Mouse (Mus musculus): ENCODE measurements at regions not wholly inside any gene's neighbourhood (a gene's known extent, or its start where the extent isn't known, plus 50 kb on each side); places are given as distances from the start of the nearest gene placed in this dataset.
"Not testable (repeated sequence)": the region's sequence is repeated elsewhere in the genome, so short reads cannot be mapped to it uniquely, and the experiment has no call there.

- H3K9me3 ChIP-seq; H3K27ac ChIP-seq (replicated peaks); H3K4me1 ChIP-seq; H3K9ac ChIP-seq; H3K36me3 ChIP-seq; ATAC-seq (ENCODE audit: extremely low read depth, insufficient number of reproducible peaks, low FRiP score, low TSS enrichment): not testable (repeated sequence)
- peak overlapping the region; percentile 45 for H3K4me2 ChIP-seq
- WGBS: 1% methylated on average over 23 of the region's 52 CpGs
- peak overlapping the region; percentile 26 for H3K4me3 ChIP-seq
- H3K27me3 ChIP-seq (replicated peaks): peaks cover 16% of the 10 kb centered on the region
Measured at GRCm38 (mm10) chr17:6489926-6490564, 60.1 kb downstream of the Dynlt1b start.

GRCm38 (mm10) chr17:6490565-6490935, 60.6 kb downstream of the Dynlt1b start:
- H3K4me3 ChIP-seq; H3K4me1 ChIP-seq; H3K4me2 ChIP-seq; H3K36me3 ChIP-seq; ATAC-seq (ENCODE audit: extremely low read depth, insufficient number of reproducible peaks, low FRiP score, low TSS enrichment); H3K9me3 ChIP-seq; H3K9ac ChIP-seq; H3K27ac ChIP-seq (replicated peaks): not testable (repeated sequence)
- no CpG with 5 or more reads among the region's 15 CpGs for WGBS
- H3K27me3 ChIP-seq (replicated peaks): peaks cover 16% of the 10 kb centered on the region

- H3K4me1 ChIP-seq; H3K27ac ChIP-seq (replicated peaks): not testable (repeated sequence)
Measured at GRCm38 (mm10) chr17:6492501-6492900, 62.6 kb downstream of the Dynlt1b start.

GRCm38 (mm10) chr17:6492950-6493349, 63.0 kb downstream of the Dynlt1b start:
- Histone ChIP-seq H3K4me3 (peak overlapping the region; percentile 23; the same call in 1 of the 2 replicates), H3K4me2 (peak overlapping the region; percentile 46)
- WGBS: 29% methylated on average over 23 of the region's 23 CpGs

More at GRCm38 (mm10) chr17:6492501-6492900, 62.6 kb downstream of the Dynlt1b start:
- peaks cover 16% of the 10 kb centered on the region for H3K27me3 ChIP-seq (replicated peaks)
- H3K9ac ChIP-seq; ATAC-seq (ENCODE audit: extremely low read depth, insufficient number of reproducible peaks, low FRiP score, low TSS enrichment); H3K9me3 ChIP-seq; H3K36me3 ChIP-seq: not testable (repeated sequence)
- peak overlapping the region; percentile 46 for H3K4me2 ChIP-seq
- 24% methylated on average over 19 of the region's 19 CpGs for WGBS
- H3K4me3 ChIP-seq: 0 out of 2 replicates have a peak overlapping the region, but pooled peaks have one; percentile 3

GRCm38 (mm10) chr17:6496491-6496890, 66.6 kb downstream of the Dynlt1b start:
- H3K4me1 ChIP-seq; H3K4me3 ChIP-seq; H3K9me3 ChIP-seq; H3K27ac ChIP-seq (replicated peaks); H3K36me3 ChIP-seq; H3K9ac ChIP-seq; ATAC-seq (ENCODE audit: extremely low read depth, insufficient number of reproducible peaks, low FRiP score, low TSS enrichment); H3K27me3 ChIP-seq (replicated peaks); H3K4me2 ChIP-seq: not testable (repeated sequence)
- 81% methylated on average over 9 of the region's 9 CpGs for whole genome bisulfite sequencing

More at GRCm38 (mm10) chr17:6492950-6493349, 63.0 kb downstream of the Dynlt1b start:
- H3K36me3 ChIP-seq; ATAC-seq (ENCODE audit: extremely low read depth, insufficient number of reproducible peaks, low FRiP score, low TSS enrichment); H3K9me3 ChIP-seq; H3K27ac ChIP-seq (replicated peaks); H3K4me1 ChIP-seq; H3K9ac ChIP-seq: not testable (repeated sequence)
- peaks cover 16% of the 10 kb centered on the region for H3K27me3 ChIP-seq (replicated peaks)

- not testable (repeated sequence) for H3K9me3 ChIP-seq; H3K4me1 ChIP-seq; H3K36me3 ChIP-seq; H3K9ac ChIP-seq; H3K27ac ChIP-seq (replicated peaks); H3K4me2 ChIP-seq; ATAC-seq (ENCODE audit: extremely low read depth, insufficient number of reproducible peaks, low FRiP score, low TSS enrichment); H3K27me3 ChIP-seq (replicated peaks); H3K4me3 ChIP-seq
- 75% methylated on average over 4 of the region's 6 CpGs for whole genome bisulfite sequencing
Measured at GRCm38 (mm10) chr17:6502676-6503075, 72.8 kb downstream of the Dynlt1b start.

GRCm38 (mm10) chr17:6505896-6506295, 76.0 kb downstream of the Dynlt1b start:
- 72% methylated on average over 6 of the region's 6 CpGs for WGBS
- not testable (repeated sequence) for H3K4me1 ChIP-seq; H3K4me2 ChIP-seq; H3K9me3 ChIP-seq; H3K9ac ChIP-seq; H3K4me3 ChIP-seq; ATAC-seq (ENCODE audit: extremely low read depth, insufficient number of reproducible peaks, low FRiP score, low TSS enrichment); H3K27me3 ChIP-seq (replicated peaks); H3K36me3 ChIP-seq; H3K27ac ChIP-seq (replicated peaks)

- H3K4me1 ChIP-seq; H3K4me3 ChIP-seq; H3K9ac ChIP-seq; H3K4me2 ChIP-seq; H3K9me3 ChIP-seq; H3K36me3 ChIP-seq; ATAC-seq (ENCODE audit: extremely low read depth, insufficient number of reproducible peaks, low FRiP score, low TSS enrichment); H3K27ac ChIP-seq (replicated peaks); H3K27me3 ChIP-seq (replicated peaks): not testable (repeated sequence)
- WGBS: 77% methylated on average over 5 of the region's 8 CpGs
Measured at GRCm38 (mm10) chr17:6515128-6515527, 85.2 kb downstream of the Dynlt1b start.

GRCm38 (mm10) chr17:6519107-6519506, 82.4 kb upstream of the Dynlt1c start:
- not testable (repeated sequence) for H3K4me1 ChIP-seq; H3K36me3 ChIP-seq; H3K4me2 ChIP-seq; ATAC-seq (ENCODE audit: extremely low read depth, insufficient number of reproducible peaks, low FRiP score, low TSS enrichment); H3K27ac ChIP-seq (replicated peaks); H3K4me3 ChIP-seq; H3K9ac ChIP-seq; H3K27me3 ChIP-seq (replicated peaks); H3K9me3 ChIP-seq
- 68% methylated on average over 6 of the region's 6 CpGs for WGBS

- not testable (repeated sequence) for H3K36me3 ChIP-seq; H3K4me1 ChIP-seq; H3K9me3 ChIP-seq; H3K9ac ChIP-seq; H3K4me3 ChIP-seq; H3K4me2 ChIP-seq; H3K27ac ChIP-seq (replicated peaks); ATAC-seq (ENCODE audit: extremely low read depth, insufficient number of reproducible peaks, low FRiP score, low TSS enrichment); H3K27me3 ChIP-seq (replicated peaks)
- 79% methylated on average over 2 of the region's 2 CpGs for WGBS
Measured at GRCm38 (mm10) chr17:6520001-6520400, 81.5 kb upstream of the Dynlt1c start.

- not testable (repeated sequence) for H3K4me2 ChIP-seq; H3K9ac ChIP-seq; H3K27me3 ChIP-seq (replicated peaks); H3K9me3 ChIP-seq; H3K4me3 ChIP-seq; H3K27ac ChIP-seq (replicated peaks); H3K36me3 ChIP-seq; H3K4me1 ChIP-seq; ATAC-seq (ENCODE audit: extremely low read depth, insufficient number of reproducible peaks, low FRiP score, low TSS enrichment)
- WGBS: 59% methylated on average over 4 of the region's 4 CpGs
Measured at GRCm38 (mm10) chr17:6520751-6521150, 80.7 kb upstream of the Dynlt1c start.

GRCm38 (mm10) chr17:6522185-6522584, 79.3 kb upstream of the Dynlt1c start:
- ATAC-seq (ENCODE audit: extremely low read depth, insufficient number of reproducible peaks, low FRiP score, low TSS enrichment); H3K27ac ChIP-seq (replicated peaks); H3K9me3 ChIP-seq; H3K36me3 ChIP-seq; H3K4me1 ChIP-seq; H3K9ac ChIP-seq; H3K4me2 ChIP-seq; H3K27me3 ChIP-seq (replicated peaks); H3K4me3 ChIP-seq: not testable (repeated sequence)
- WGBS: 69% methylated on average over 6 of the region's 9 CpGs

Data from heart, embryonic 13.5 days (tissue).